Mouse (Mus musculus): Measurements from ENCODE around the gene Pmpca.

DNA sequence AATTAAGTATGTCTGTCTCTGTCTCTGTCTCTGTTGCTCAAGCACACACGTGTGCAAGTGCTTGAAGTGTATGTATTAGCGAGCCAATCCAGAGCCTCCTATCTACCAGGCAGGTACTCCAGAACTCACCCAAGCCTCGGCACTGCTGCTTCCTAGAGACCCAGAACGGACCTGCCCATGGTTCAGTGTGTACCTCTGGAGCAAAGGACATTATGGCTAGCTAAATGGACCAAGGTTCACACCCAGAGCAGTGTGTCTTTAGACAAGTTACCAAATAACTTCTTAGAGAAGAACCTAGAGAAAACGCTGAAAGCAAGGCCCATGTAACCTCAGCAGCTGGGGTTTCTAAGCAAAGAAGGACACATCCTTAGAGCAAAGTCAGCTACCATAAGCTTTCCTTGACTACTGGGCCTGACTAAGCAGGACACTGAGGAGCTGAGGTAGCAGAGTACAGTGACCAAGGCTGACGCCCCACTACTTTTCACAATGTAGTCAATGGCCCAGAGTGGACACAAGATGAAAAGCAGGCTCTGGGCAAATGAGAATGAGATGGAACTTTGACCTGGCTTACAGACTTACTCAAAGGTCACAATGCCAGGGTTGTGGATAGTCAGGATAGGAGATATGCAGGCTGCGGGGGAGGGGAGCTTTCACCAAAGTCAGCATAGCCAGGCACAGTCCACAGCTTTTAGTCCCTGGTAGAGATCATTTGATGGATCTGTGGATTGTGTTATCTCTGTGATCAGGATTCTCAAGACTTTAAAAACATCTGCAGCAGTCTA is 45.8 kb downstream of the Pmpca start:
- TF ChIP-seq CTCF (IDR thresholded peaks at IDR 0.05; ENCODE audit: extremely low read depth, insufficient read length, insufficient replicate concordance, low read depth, low read length) (no peak), POLR2A (IDR thresholded peaks at IDR 0.05; ENCODE audit: low read depth, low read length) (no peak)

Data from small intestine, adult 2 months (tissue).